19 mouse cellular contexts compared by ENCODE assay signal in genomic region chr10:59736027-59736598, GRCm38 (mm10). TPM values are rescaled to one million over a fixed set of nuclear protein-coding genes. Genes with fewer than 3 reads are reported as not detected.
DNase-seq lines count a peak whose midpoint lies in the region; ATAC-seq and TF ChIP-seq lines count a peak whose summit lies in the region.
"Had no signal": no experiment of that assay in that cellular context is flagged by ENCODE, and none has a peak within 500 bp of the region (broad histone marks: within the 10 kb centered on the region; RNA-seq: fewer than 3 reads in every experiment).

No protein-coding gene starts in this region.

- DNase-seq in gastrocnemius, adult 18-20 months (ENCODE audit: low spot score): peak; percentile 33
- no peak for DNase-seq in gastrocnemius, adult 8-10 months (ENCODE audit: low spot score in 2 of 2)
- peak; percentile 8 for DNase-seq in liver, adult 2 months (ENCODE audit: extremely low read depth, low read depth, low spot score)
- DNase-seq in spleen, postnatal 36 days (ENCODE audit: low spot score in 2 of 2): peak; percentile 25 to 27
- DNase-seq in spleen, adult 12 weeks (ENCODE audit: low spot score): no peak
- DNase-seq in telencephalon, adult 2 months (ENCODE audit: low read depth, low spot score): peak; percentile 9
- DNase-seq: embryo, embryonic 11 days; forebrain, postnatal 0 days; gastrocnemius, postnatal 10 days; kidney, postnatal 36 days; thymus, postnatal 14 days had no signal

- no peak overlapping the region for H3K4me2 ChIP-seq in liver, embryonic 12.5 days
- H3K4me2 ChIP-seq: embryonic facial prominence, embryonic 15.5 days; hindbrain, embryonic 13.5 days; limb, embryonic 12.5 days had no signal

- H3K79me2 ChIP-seq in liver, adult 2 months (ENCODE audit: control insufficient read depth, insufficient read depth, low read length): no peaks in the 10 kb centered on the region; the same call in 1 of the 2 replicates

- H3K4me1 ChIP-seq in liver, adult 2 months (ENCODE audit: control insufficient read depth, insufficient read depth, low read length): no peaks in the 10 kb centered on the region
- peaks cover 15% of the 10 kb centered on the region for H3K4me1 ChIP-seq in liver, embryonic 12.5 days
- H3K4me1 ChIP-seq: embryonic facial prominence, embryonic 15.5 days; forebrain, embryonic 10.5 days; limb, embryonic 12.5 days had no signal

- H3K4me3 ChIP-seq in liver, adult 2 months (ENCODE audit: insufficient read depth, low read depth, low read length): no peak overlapping the region
- H3K4me3 ChIP-seq in liver, embryonic 12.5 days: no peak overlapping the region
- H3K4me3 ChIP-seq: embryonic facial prominence, embryonic 15.5 days; forebrain, embryonic 10.5 days; heart, embryonic 10.5 days; hindbrain, embryonic 13.5 days; limb, embryonic 12.5 days had no signal

- H3K27ac ChIP-seq in liver, adult 2 months (replicated peaks; ENCODE audit: insufficient read depth, low read depth, low read length): no peak overlapping the region
- no peak overlapping the region for H3K27ac ChIP-seq in liver, embryonic 12.5 days
- H3K27ac ChIP-seq: embryonic facial prominence, embryonic 15.5 days; forebrain, embryonic 10.5 days; heart, embryonic 10.5 days; hindbrain, embryonic 13.5 days; limb, embryonic 12.5 days had no signal

- no peak overlapping the region for H3K9ac ChIP-seq in liver, adult 2 months (ENCODE audit: low read depth, low read length)
- H3K9ac ChIP-seq in liver, embryonic 12.5 days: no peak overlapping the region
- H3K9ac ChIP-seq: embryonic facial prominence, embryonic 15.5 days; forebrain, postnatal 0 days; hindbrain, embryonic 13.5 days; limb, embryonic 12.5 days had no signal

- no peak for ATAC-seq in liver, embryonic 12.5 days
- no peak for ATAC-seq in megakaryocyte, adult 5-6 weeks (ENCODE audit: poor library complexity, severe bottlenecking)
- ATAC-seq: forebrain, postnatal 0 days; intestine, embryonic 16.5 days had no signal

- TF ChIP-seq POLR2A in liver, adult 2 months (IDR thresholded peaks at IDR 0.05; ENCODE audit: extremely low read depth, insufficient read depth, low read length): no peak

- no peaks in the 10 kb centered on the region for H3K9me3 ChIP-seq in liver, embryonic 12.5 days (replicated peaks)
- H3K9me3 ChIP-seq: embryonic facial prominence, embryonic 15.5 days; forebrain, embryonic 10.5 days; heart, embryonic 10.5 days; hindbrain, embryonic 13.5 days; limb, embryonic 12.5 days had no signal

- H3K36me3 ChIP-seq in liver, adult 2 months (ENCODE audit: control insufficient read depth, insufficient read depth, low read length): peaks cover 5% of the 10 kb centered on the region; the same call in 1 of the 2 replicates
- H3K36me3 ChIP-seq in liver, embryonic 12.5 days: peaks cover 47% of the 10 kb centered on the region

- no peak for TF ChIP-seq CTCF in liver, adult 2 months (IDR thresholded peaks at IDR 0.05; ENCODE audit: low read depth, low read length)

- 92% methylated on average over 11 of the region's 11 CpGs for WGBS in liver, adult 2 months
- WGBS in liver, embryonic 12.5 days (ENCODE audit: insufficient replicate concordance): 72% methylated on average over 11 of the region's 11 CpGs

- H3K27me3 ChIP-seq in liver, adult 2 months (ENCODE audit: control insufficient read depth, insufficient read depth, low read length): no peaks in the 10 kb centered on the region
- no peaks in the 10 kb centered on the region for H3K27me3 ChIP-seq in liver, embryonic 12.5 days (replicated peaks)
- H3K27me3 ChIP-seq: embryonic facial prominence, embryonic 15.5 days; hindbrain, embryonic 13.5 days; limb, embryonic 12.5 days had no signal

RNA-seq across cellular contexts. Expression of gene Micu1, which starts 33.8 kb away (rescaled TPM):
- 10 to 100 TPM; 55.9 to 61.3 TPM for total RNA-seq in gastrocnemius, adult 18-20 months (2021)
- total RNA-seq in gastrocnemius, adult 8-10 months (2022): 10 to 100 TPM; 50.7 to 57.9 (median 55.4) TPM
- 24.1 and 26.4 TPM in 2 replicates for total RNA-seq in liver, adult 2 months (2014; rRNA removed)
- polyA plus RNA-seq in liver, adult 2 months (2012; rRNA removed): 23.7 and 24.4 TPM in 2 replicates
- 40.4 and 40.5 TPM in 2 replicates for polyA plus RNA-seq in liver, embryonic 12.5 days (2016; fragmentation: Nextera tagmentation; extraction: Ambion mirVana)
- 29.7 and 34.2 TPM in 2 replicates for total RNA-seq in megakaryocyte, adult 5-6 weeks (2015)
- total RNA-seq in megakaryocyte, adult 5-6 weeks (2017): 42.2 and 58.8 TPM in 2 replicates

Comparison
In these comparisons a context has a peak if more than half of its experiments do, and no peak if none do; other contexts are left out.
1. DNase-seq: peak in gastrocnemius, adult 18-20 months (single experiment), liver, adult 2 months (single experiment), spleen, postnatal 36 days (2 of 2) and telencephalon, adult 2 months (single experiment); none in gastrocnemius, adult 8-10 months (0 of 2) and spleen, adult 12 weeks (single experiment).